Mouse (Mus musculus): ENCODE measurements around the gene 1600002K03Rik. TPM values are rescaled to one million over a fixed set of nuclear protein-coding genes. Genes with fewer than 3 reads are reported as not detected.

The 1600002K03Rik gene
- 1 to 10 TPM; 6.8 to 7.0 TPM for total RNA-seq (2021)
- long read RNA-seq, experiment 1: 0 reads
- long read RNA-seq, experiment 2, partial matches to known transcripts: 0 of 2 reads
- long read RNA-seq, experiment 2, other reads (novel, unspliced or antisense): 1 of 2 reads

GRCm38 (mm10) chr10:80172527-80173292, at the start of gene 1600002K03Rik:
Gene 1600002K03Rik (plus strand): TSS chr10:80172944.
- DNase-seq (ENCODE audit: low spot score in 2 of 2): peak; percentile 79 to 86

- DNase-seq (ENCODE audit: low spot score in 2 of 2): no peak
Measured at GRCm38 (mm10) chr10:80123932-80124562, 48.7 kb upstream of the 1600002K03Rik start.

GRCm38 (mm10) chr10:80127920-80128319, 44.8 kb upstream of the 1600002K03Rik start:
- DNase-seq (ENCODE audit: low spot score in 2 of 2): peak in 1 of 2 experiments; percentile 3

- peak in 1 of 2 experiments; percentile 18 for DNase-seq (ENCODE audit: low spot score in 2 of 2)
Measured at GRCm38 (mm10) chr10:80129846-80130245, 42.9 kb upstream of the 1600002K03Rik start.

- DNase-seq (ENCODE audit: low spot score in 2 of 2): peak in 1 of 2 experiments; percentile 27
Measured at GRCm38 (mm10) chr10:80130403-80131031, 42.2 kb upstream of the 1600002K03Rik start.

GRCm38 (mm10) chr10:80131316-80131951, 41.3 kb upstream of the 1600002K03Rik start:
- peak in 1 of 2 experiments; percentile 62 for DNase-seq (ENCODE audit: low spot score in 2 of 2)

- peak in 1 of 2 experiments; percentile 46 for DNase-seq (ENCODE audit: low spot score in 2 of 2)
Measured at GRCm38 (mm10) chr10:80131952-80132350, 40.8 kb upstream of the 1600002K03Rik start.

- peak in 1 of 2 experiments; percentile 32 for DNase-seq (ENCODE audit: low spot score in 2 of 2)
Measured at GRCm38 (mm10) chr10:80133226-80133849, 39.4 kb upstream of the 1600002K03Rik start.

GRCm38 (mm10) chr10:80134421-80134820, 38.3 kb upstream of the 1600002K03Rik start:
- no peak for DNase-seq (ENCODE audit: low spot score in 2 of 2)

- no peak for DNase-seq (ENCODE audit: low spot score in 2 of 2)
Measured at GRCm38 (mm10) chr10:80135161-80135560, 37.6 kb upstream of the 1600002K03Rik start.

GRCm38 (mm10) chr10:80135641-80136040, 37.1 kb upstream of the 1600002K03Rik start:
- DNase-seq (ENCODE audit: low spot score in 2 of 2): no peak

GRCm38 (mm10) chr10:80136179-80136951, 36.4 kb upstream of the 1600002K03Rik start:
- DNase-seq (ENCODE audit: low spot score in 2 of 2): no peak

- DNase-seq (ENCODE audit: low spot score in 2 of 2): peak in 1 of 2 experiments; percentile 44
Measured at GRCm38 (mm10) chr10:80136952-80137625, 35.7 kb upstream of the 1600002K03Rik start.

- DNase-seq (ENCODE audit: low spot score in 2 of 2): peak in 1 of 2 experiments; percentile 63
Measured at GRCm38 (mm10) chr10:80137626-80138552, 34.9 kb upstream of the 1600002K03Rik start.

GRCm38 (mm10) chr10:80138553-80139438, 33.9 kb upstream of the 1600002K03Rik start, which contains the start of gene Atp5d:
Gene Atp5d (plus strand): TSS chr10:80138632.
- peak; percentile 74 to 84 for DNase-seq (ENCODE audit: low spot score in 2 of 2)

GRCm38 (mm10) chr10:80139439-80139775, 33.3 kb upstream of the 1600002K03Rik start:
- no peak for DNase-seq (ENCODE audit: low spot score in 2 of 2)
